Mouse (Mus musculus) kidney, adult 8-10 months (tissue): ENCODE measurements around the gene Sipa1l1.

ENCODE experiments used
- DNase-seq, 2 experiments: peaks; one replicate each; pipeline ENCODE4 v3.0.0; 2022

Gene Sipa1l1

DNA sequence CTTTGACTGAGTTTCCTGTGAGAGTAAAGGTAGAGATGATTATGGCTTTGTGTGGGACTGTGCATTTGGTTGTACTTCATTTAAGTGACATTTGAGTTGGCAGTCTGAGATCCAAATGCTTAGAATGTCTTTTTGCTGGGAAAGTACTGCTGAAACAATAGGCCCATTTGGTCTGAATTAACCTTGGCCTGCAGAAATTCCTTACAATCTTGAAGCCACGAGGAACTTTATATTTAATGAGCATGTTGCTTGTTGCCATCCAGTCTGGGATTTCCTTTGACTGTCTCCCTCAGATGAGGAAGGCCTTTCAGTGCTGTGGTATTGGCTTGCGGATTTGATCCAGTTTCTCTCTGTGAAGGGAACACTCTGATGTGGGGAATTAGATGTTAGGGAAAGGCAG is 43.9 kb downstream of the Sipa1l1 start:
- no peak for DNase-seq

GRCm38 (mm10) chr12:82214916-82215315 is 45.8 kb downstream of the Sipa1l1 start:
- no peak for DNase-seq

GRCm38 (mm10) chr12:82216801-82217553 is 47.9 kb downstream of the Sipa1l1 start:
- DNase-seq = no peak

- DNase-seq = peak; percentile 35 to 47
Measured at GRCm38 (mm10) chr12:82218201-82218600, 49.1 kb downstream of the Sipa1l1 start.

DNA sequence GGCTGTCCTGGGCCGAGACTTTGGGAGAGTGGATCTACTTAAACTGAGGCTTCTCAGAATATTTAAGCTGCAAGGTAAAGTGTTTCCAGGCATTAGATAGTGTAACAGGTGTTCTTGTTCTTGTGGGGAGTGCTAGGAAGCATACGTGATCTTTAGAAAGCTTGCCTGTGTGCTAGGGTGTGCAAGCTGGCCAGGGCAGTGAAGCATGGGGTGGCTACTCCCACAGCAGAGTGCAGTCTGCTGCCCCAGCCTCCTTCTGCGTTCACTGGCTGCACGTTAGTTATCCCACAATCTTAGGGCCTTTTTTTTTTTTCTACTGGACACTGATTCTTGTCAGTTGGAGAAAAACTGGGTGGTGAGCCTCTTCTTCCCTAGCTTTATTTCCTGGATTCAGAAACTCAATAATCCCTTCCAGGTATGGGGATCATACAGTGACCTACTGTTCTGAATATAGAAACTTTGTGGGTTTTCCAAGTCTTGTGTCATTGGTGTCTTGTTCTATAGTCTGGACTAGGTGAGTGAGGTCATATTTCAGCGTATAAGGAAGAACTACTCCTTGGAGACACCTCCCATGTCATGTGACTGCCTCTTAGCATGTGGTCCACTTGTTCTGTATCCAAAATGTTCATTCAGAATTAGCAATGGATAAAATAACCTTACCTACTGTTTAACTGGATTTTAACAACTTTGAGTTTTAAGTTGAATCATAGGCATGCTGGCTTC is 51.4 kb downstream of the Sipa1l1 start:
- DNase-seq = peak in 1 of 2 experiments; percentile 19

DNA sequence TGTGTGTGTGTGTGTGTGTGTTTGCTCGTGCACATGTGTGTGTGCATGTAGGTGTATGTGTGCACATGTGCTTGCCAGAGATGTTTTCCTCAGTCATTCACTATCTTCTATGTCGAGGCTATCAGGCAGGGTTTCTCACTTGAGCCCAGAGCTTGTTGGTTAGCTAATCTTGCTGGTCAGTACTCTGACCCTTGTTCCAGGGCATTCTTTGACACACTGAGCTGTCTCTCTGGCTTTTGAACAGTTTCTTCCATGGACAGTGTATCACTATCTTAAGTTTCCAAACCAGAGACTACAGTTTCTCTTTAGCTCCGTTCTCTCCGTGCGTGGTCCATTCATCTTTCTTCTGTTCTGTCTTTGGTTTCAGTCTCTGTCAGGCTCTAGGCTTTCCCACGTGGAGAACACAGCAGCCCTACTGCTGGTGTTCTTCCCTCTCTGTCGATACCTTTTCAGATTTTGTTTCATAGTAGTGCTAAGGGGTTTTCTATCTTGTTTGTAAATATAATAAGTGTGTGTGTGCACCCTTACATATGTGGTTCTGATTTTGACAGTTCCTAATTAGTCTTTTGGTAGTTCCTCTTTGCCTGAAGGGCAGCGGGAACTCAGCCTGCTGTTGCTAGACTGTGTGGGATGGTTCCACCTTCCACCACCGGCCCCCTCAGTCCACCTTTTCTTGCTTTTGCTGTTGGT is 54.2 kb downstream of the Sipa1l1 start:
- DNase-seq = peak; percentile 33 to 40

GRCm38 (mm10) chr12:82224848-82225247 is 55.7 kb downstream of the Sipa1l1 start:
- DNase-seq = no peak

- no peak for DNase-seq
Measured at GRCm38 (mm10) chr12:82225278-82225677, 56.2 kb downstream of the Sipa1l1 start.

GRCm38 (mm10) chr12:82225751-82226228 is 56.7 kb downstream of the Sipa1l1 start:
- DNase-seq = no peak

GRCm38 (mm10) chr12:82226311-82227066 is 57.4 kb downstream of the Sipa1l1 start:
- no peak for DNase-seq

- no peak for DNase-seq
Measured at GRCm38 (mm10) chr12:82230127-82230526, 61.0 kb downstream of the Sipa1l1 start.

DNA sequence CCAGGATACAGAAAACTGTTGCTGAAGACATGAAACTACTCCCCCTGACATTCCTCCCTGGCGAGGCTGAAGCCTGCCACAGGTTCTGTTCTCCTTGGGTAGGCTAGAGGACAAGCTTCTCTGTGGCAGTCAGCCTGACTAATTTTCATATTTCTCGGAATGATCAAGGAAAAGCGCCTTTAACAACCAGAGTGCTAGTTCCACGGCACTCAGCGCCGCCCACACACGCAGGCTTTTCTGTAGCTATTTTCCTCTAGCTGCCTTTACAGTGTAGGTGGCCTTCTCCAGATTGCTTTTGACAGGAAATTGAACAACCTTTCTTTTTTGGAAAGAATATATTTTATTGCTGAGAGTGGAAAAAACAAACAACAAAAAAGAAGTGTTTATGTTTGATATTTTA is 62.1 kb downstream of the Sipa1l1 start:
- DNase-seq = no peak

DNA sequence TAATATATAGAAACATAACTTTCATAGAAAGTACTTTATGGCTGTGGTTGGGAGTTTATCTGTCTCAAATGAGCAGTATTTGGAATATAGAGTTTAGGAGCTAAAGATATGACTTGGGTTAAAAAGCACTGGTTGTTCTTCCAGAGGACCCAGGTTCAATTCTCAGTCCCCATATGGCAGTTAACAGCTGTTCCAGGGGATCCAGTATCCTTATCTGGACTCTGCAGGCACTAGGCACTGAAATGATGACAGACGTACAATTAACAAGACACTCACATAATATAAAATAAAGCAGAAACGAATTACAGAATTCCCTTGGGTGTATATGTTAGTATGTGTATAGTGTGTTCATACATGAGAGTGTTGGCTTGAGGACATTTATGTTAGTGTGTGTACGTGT is 64.1 kb downstream of the Sipa1l1 start:
- DNase-seq = no peak

DNA sequence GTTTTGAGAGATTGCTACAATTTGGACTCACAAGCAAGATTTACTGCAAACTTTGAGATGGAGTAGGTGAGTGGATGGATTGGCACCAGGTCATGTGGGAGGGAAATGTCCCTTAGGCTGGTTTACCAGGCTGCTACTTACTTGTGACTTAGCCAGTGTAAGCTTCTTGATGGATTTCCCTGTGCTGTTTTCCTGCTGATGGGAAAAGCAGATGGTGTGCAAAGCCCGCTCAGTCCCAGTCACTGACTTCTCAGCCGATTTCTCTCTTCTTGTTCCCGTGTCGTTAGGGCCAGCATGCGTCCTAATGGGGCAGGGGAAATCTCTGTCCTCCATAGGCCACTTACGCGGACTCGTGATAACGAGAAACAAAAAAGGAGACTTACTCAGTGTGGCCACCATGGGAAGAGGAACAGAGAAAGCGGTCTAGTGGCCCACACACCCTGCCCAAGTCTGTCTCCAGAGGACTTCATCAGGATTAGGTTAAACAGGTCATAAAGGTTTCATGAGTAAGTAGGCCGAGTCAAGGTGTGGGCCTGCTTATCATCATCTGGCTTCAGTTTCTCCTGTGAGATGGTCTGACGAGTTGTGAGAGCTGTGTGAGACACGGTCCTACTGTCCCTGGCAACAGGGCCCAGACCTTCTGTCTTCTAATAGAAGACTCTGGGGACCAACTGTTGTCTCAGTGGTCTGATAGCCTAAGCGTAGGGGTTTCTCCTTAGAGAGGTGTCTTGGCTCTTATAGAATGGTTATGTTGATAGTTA is 65.5 kb downstream of the Sipa1l1 start:
- DNase-seq = no peak

GRCm38 (mm10) chr12:82237095-82237494 is 68.0 kb downstream of the Sipa1l1 start:
- DNase-seq = no peak

GRCm38 (mm10) chr12:82237946-82238345 is 68.8 kb downstream of the Sipa1l1 start:
- no peak for DNase-seq

DNA sequence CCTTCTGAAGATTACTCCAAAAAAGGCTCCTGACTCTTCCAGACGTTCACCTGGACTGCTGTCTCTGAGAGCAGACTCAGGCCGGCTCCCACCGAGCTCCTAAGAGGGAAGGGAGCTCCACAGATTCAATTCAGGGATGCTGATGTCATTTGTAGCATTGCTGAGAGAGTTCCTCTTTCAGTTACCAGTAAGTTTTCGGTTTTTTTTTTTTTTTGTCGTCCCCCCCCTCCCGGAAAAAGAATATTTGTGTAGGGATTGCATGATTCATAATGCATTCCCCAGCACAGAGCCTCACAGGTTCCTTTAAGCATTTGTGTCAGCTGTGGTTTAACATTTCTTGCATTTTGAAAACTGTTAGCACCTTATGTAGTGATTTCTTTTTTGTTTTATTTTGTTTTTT is 71.6 kb downstream of the Sipa1l1 start:
- no peak for DNase-seq

GRCm38 (mm10) chr12:82245219-82245618 is 76.1 kb downstream of the Sipa1l1 start:
- no peak for DNase-seq

GRCm38 (mm10) chr12:82246422-82246821 is 77.3 kb downstream of the Sipa1l1 start:
- no peak for DNase-seq

GRCm38 (mm10) chr12:82247371-82248258 is 78.5 kb downstream of the Sipa1l1 start:
- DNase-seq = no peak

- no peak for DNase-seq
Measured at GRCm38 (mm10) chr12:82248501-82248900, 79.4 kb downstream of the Sipa1l1 start.
